Mouse (Mus musculus) forebrain, embryonic 15.5 days (tissue): ENCODE results near the gene Lsamp. TPM values are rescaled to one million over a fixed set of nuclear protein-coding genes. Genes with fewer than 3 reads are reported as not detected.

Experiments
- ATAC-seq: fragments of 200-750 bp; cut with Nextera tagmentation; replicated peaks from 2 replicates; pipeline ENCODE4 v1.8.0; 2017; ENCODE audit warnings: mild to moderate bottlenecking, moderate TSS enrichment, moderate library complexity
- H3K27ac ChIP-seq: fragments of 300-500 bp; sonication (generic); replicated peaks from 2 replicates; pipeline ENCODE4 v1.5.1; 2015; ENCODE audit warnings: mild to moderate bottlenecking, inconsistent platforms
- H3K27me3 ChIP-seq: fragments of 300-500 bp; sonication (generic); 2 replicates; pipeline ENCODE4 v1.6.1; 2015; ENCODE audit warnings: inconsistent platforms
- H3K36me3 ChIP-seq: fragments of 300-500 bp; sonication (generic); 2 replicates; pipeline ENCODE4 v1.6.1; 2015; ENCODE audit warnings: mild to moderate bottlenecking, inconsistent platforms
- H3K4me1 ChIP-seq: fragments of 300-500 bp; sonication (generic); 2 replicates; pipeline ENCODE4 v1.6.1; 2015; ENCODE audit warnings: inconsistent platforms
- H3K4me2 ChIP-seq: fragments of 300-500 bp; sonication (generic); replicated peaks from 2 replicates; pipeline ENCODE4 v1.6.1; 2015; ENCODE audit warnings: mild to moderate bottlenecking, inconsistent platforms
- H3K4me3 ChIP-seq: fragments of 300-500 bp; sonication (generic); 2 replicates; pipeline ENCODE4 v1.5.1; 2015; ENCODE audit warnings: mild to moderate bottlenecking, inconsistent platforms
- H3K9ac ChIP-seq: fragments of 300-500 bp; sonication (generic); replicated peaks from 2 replicates; pipeline ENCODE4 v1.6.1; 2015; ENCODE audit warnings: mild to moderate bottlenecking, inconsistent platforms
- H3K9me3 ChIP-seq: fragments of 300-500 bp; sonication (generic); 2 replicates; pipeline ENCODE4 v1.6.1; 2016; ENCODE audit warnings: inconsistent platforms
- WGBS: fragments of 180-500 bp; shearing (Covaris S2); methylation state at CpG from one replicate; pipeline ENCODE4 v1.1.7; 2015; ENCODE audit warnings: mixed read lengths; 5-methylcytosine and 5-hydroxymethylcytosine counted together
- polyA plus RNA-seq: library from polyadenylated mRNA; unstranded; fragments of >200 nt; fragmentation: Nextera tagmentation; extraction: Ambion mirVana; gene quantifications from 2 replicates; pipeline ENCODE4 v1.2.1, GENCODE M21; 2015

Lsamp gene
- polyA plus RNA-seq, 1 experiment from 2014 or later, result 61.0 TPM

- H3K4me1 ChIP-seq, result no peaks in the 10 kb centered on the region
- H3K4me2 ChIP-seq, result no peak overlapping the region
- H3K27me3 ChIP-seq, result no peaks in the 10 kb centered on the region
- no peak overlapping the region for H3K27ac ChIP-seq
- no peaks in the 10 kb centered on the region for H3K9me3 ChIP-seq
- H3K4me3 ChIP-seq, result no peak overlapping the region
- no peak overlapping the region for H3K9ac ChIP-seq
- H3K36me3 ChIP-seq, result no peaks in the 10 kb centered on the region
- 97% methylated on average over 5 of the region's 5 CpGs for WGBS
- no peak for ATAC-seq
Observed at GRCm38 (mm10) chr16:41210055-41210454, 1225.9 kb downstream of the Lsamp start.

- Histone ChIP-seq H3K36me3 (no peaks in the 10 kb centered on the region), H3K9ac (no peak overlapping the region), H3K4me1 (no peaks in the 10 kb centered on the region), H3K9me3 (no peaks in the 10 kb centered on the region), H3K27ac (no peak overlapping the region), H3K4me2 (no peak overlapping the region), H3K4me3 (no peak overlapping the region), H3K27me3 (no peaks in the 10 kb centered on the region)
- ATAC-seq, result no peak
Observed at GRCm38 (mm10) chr16:41235829-41236228, 1251.7 kb downstream of the Lsamp start.

- no peaks in the 10 kb centered on the region for H3K27me3 ChIP-seq
- no peaks in the 10 kb centered on the region for H3K9me3 ChIP-seq
- 62% methylated on average over 4 of the region's 4 CpGs for WGBS
- no peak for ATAC-seq
- no peak overlapping the region for H3K27ac ChIP-seq
- no peaks in the 10 kb centered on the region for H3K36me3 ChIP-seq
- H3K9ac ChIP-seq, result no peak overlapping the region
- H3K4me3 ChIP-seq, result no peak overlapping the region
- H3K4me1 ChIP-seq, result no peaks in the 10 kb centered on the region
- no peak overlapping the region for H3K4me2 ChIP-seq
Observed at GRCm38 (mm10) chr16:41242841-41243240, 1258.7 kb downstream of the Lsamp start.

- no peak overlapping the region for H3K9ac ChIP-seq
- no peaks in the 10 kb centered on the region for H3K4me1 ChIP-seq
- no peaks in the 10 kb centered on the region for H3K9me3 ChIP-seq
- ATAC-seq, result peak; percentile 82
- 10% methylated on average over 2 of the region's 2 CpGs for WGBS
- H3K36me3 ChIP-seq, result no peaks in the 10 kb centered on the region
- H3K27ac ChIP-seq, result no peak overlapping the region
- no peak overlapping the region for H3K4me3 ChIP-seq
- no peaks in the 10 kb centered on the region for H3K27me3 ChIP-seq
- no peak overlapping the region for H3K4me2 ChIP-seq
Observed at GRCm38 (mm10) chr16:41244711-41245110, 1260.5 kb downstream of the Lsamp start.

GRCm38 (mm10) chr16:41258145-41259035 is 1274.2 kb downstream of the Lsamp start:
- no peaks in the 10 kb centered on the region for H3K27me3 ChIP-seq
- no peak overlapping the region for H3K4me3 ChIP-seq
- ATAC-seq, result peak; percentile 81
- no peak overlapping the region for H3K4me2 ChIP-seq
- WGBS, result 49% methylated on average over 12 of the region's 12 CpGs
- no peaks in the 10 kb centered on the region for H3K36me3 ChIP-seq
- 0 out of 2 replicates have a peak, but pooled peaks cover 3% of the 10 kb centered on the region for H3K4me1 ChIP-seq
- no peak overlapping the region; the same call in 1 of the 2 replicates for H3K27ac ChIP-seq
- H3K9ac ChIP-seq, result no peak overlapping the region
- H3K9me3 ChIP-seq, result no peaks in the 10 kb centered on the region

GRCm38 (mm10) chr16:41275999-41276671 is 1292.0 kb downstream of the Lsamp start:
- Histone ChIP-seq H3K27ac (no peak overlapping the region), H3K4me2 (no peak overlapping the region), H3K27me3 (no peaks in the 10 kb centered on the region), H3K9ac (no peak overlapping the region), H3K4me3 (no peak overlapping the region), H3K9me3 (no peaks in the 10 kb centered on the region), H3K4me1 (0 out of 2 replicates have a peak, but pooled peaks cover 6% of the 10 kb centered on the region), H3K36me3 (no peaks in the 10 kb centered on the region)
- 55% methylated on average over 2 of the region's 2 CpGs for WGBS
- ATAC-seq, result no peak

GRCm38 (mm10) chr16:41317992-41318391 is 1333.8 kb downstream of the Lsamp start:
- no peak for ATAC-seq
- 62% methylated on average over 3 of the region's 3 CpGs for WGBS
- no peaks in the 10 kb centered on the region for H3K4me1 ChIP-seq

GRCm38 (mm10) chr16:41343431-41343830 is 1359.3 kb downstream of the Lsamp start:
- no peaks in the 10 kb centered on the region for H3K4me1 ChIP-seq
- ATAC-seq, result no peak
- H3K4me3 ChIP-seq, result no peak overlapping the region
- no peak overlapping the region for H3K9ac ChIP-seq
- H3K4me2 ChIP-seq, result no peak overlapping the region
- H3K27ac ChIP-seq, result no peak overlapping the region
- WGBS, result 89% methylated on average over 1 of the region's 1 CpGs
- no peaks in the 10 kb centered on the region for H3K27me3 ChIP-seq
- H3K36me3 ChIP-seq, result no peaks in the 10 kb centered on the region
- H3K9me3 ChIP-seq, result no peaks in the 10 kb centered on the region

More at GRCm38 (mm10) chr16:41317992-41318391, 1333.8 kb downstream of the Lsamp start:
- H3K9me3 ChIP-seq, result no peaks in the 10 kb centered on the region
- H3K4me2 ChIP-seq, result no peak overlapping the region
- no peaks in the 10 kb centered on the region for H3K27me3 ChIP-seq
- no peak overlapping the region for H3K4me3 ChIP-seq
- H3K27ac ChIP-seq, result no peak overlapping the region
- no peak overlapping the region for H3K9ac ChIP-seq
- H3K36me3 ChIP-seq, result no peaks in the 10 kb centered on the region

GRCm38 (mm10) chr16:41365138-41365537 is 1381.0 kb downstream of the Lsamp start:
- H3K27ac ChIP-seq, result no peak overlapping the region
- WGBS, result 75% methylated on average over 2 of the region's 2 CpGs

GRCm38 (mm10) chr16:41383702-41384101 is 1399.5 kb downstream of the Lsamp start:
- Histone ChIP-seq H3K4me2 (no peak overlapping the region), H3K4me3 (no peak overlapping the region), H3K36me3 (no peaks in the 10 kb centered on the region), H3K27me3 (no peaks in the 10 kb centered on the region), H3K9ac (no peak overlapping the region), H3K9me3 (no peaks in the 10 kb centered on the region), H3K27ac (no peak overlapping the region), H3K4me1 (no peaks in the 10 kb centered on the region)
- no peak for ATAC-seq
- 71% methylated on average over 3 of the region's 3 CpGs for WGBS

More at GRCm38 (mm10) chr16:41365138-41365537, 1381.0 kb downstream of the Lsamp start:
- H3K36me3 ChIP-seq, result no peaks in the 10 kb centered on the region
- no peak for ATAC-seq
- H3K9ac ChIP-seq, result no peak overlapping the region
- no peaks in the 10 kb centered on the region for H3K27me3 ChIP-seq
- H3K4me2 ChIP-seq, result no peak overlapping the region
- no peaks in the 10 kb centered on the region for H3K9me3 ChIP-seq
- no peaks in the 10 kb centered on the region for H3K4me1 ChIP-seq
- H3K4me3 ChIP-seq, result no peak overlapping the region

- H3K9ac ChIP-seq, result no peak overlapping the region
- no peak overlapping the region for H3K4me3 ChIP-seq
- no peak overlapping the region for H3K27ac ChIP-seq
- H3K27me3 ChIP-seq, result no peaks in the 10 kb centered on the region
- WGBS, result 88% methylated on average over 1 of the region's 1 CpGs
- no peak overlapping the region for H3K4me2 ChIP-seq
- no peaks in the 10 kb centered on the region for H3K36me3 ChIP-seq
- no peaks in the 10 kb centered on the region for H3K4me1 ChIP-seq
- ATAC-seq, result no peak
- H3K9me3 ChIP-seq, result no peaks in the 10 kb centered on the region
Observed at GRCm38 (mm10) chr16:41384288-41384687, 1400.1 kb downstream of the Lsamp start.

- Histone ChIP-seq H3K27me3 (no peaks in the 10 kb centered on the region), H3K9me3 (no peaks in the 10 kb centered on the region), H3K4me3 (no peak overlapping the region), H3K4me1 (no peaks in the 10 kb centered on the region), H3K9ac (no peak overlapping the region), H3K36me3 (no peaks in the 10 kb centered on the region), H3K27ac (no peak overlapping the region), H3K4me2 (no peak overlapping the region)
- 66% methylated on average over 7 of the region's 7 CpGs for WGBS
- no peak for ATAC-seq
Observed at GRCm38 (mm10) chr16:41408850-41409249, 1424.7 kb downstream of the Lsamp start.
